Mouse (Mus musculus) embryonic facial prominence, embryonic 12.5 days (tissue): ENCODE measurements around the gene Ctnnd2. TPM values are rescaled to one million over a fixed set of nuclear protein-coding genes. Genes with fewer than 3 reads are reported as not detected.

Experiments used
- ATAC-seq: fragments of 200-750 bp; cut with Nextera tagmentation; 2 replicates; pipeline ENCODE4 v1.8.0; 2017; ENCODE audit not compliant: insufficient number of reproducible peaks, insufficient read depth, low FRiP score, low TSS enrichment
- H3K27ac ChIP-seq: fragments of 300-500 bp; sonication (generic); 2 replicates; pipeline ENCODE4 v1.5.1; 2016; ENCODE audit warnings: mild to moderate bottlenecking
- H3K27me3 ChIP-seq: fragments of 300-500 bp; sonication (generic); 2 replicates; pipeline ENCODE4 v1.6.1; 2016; ENCODE audit warnings: mild to moderate bottlenecking, moderate library complexity
- H3K36me3 ChIP-seq: fragments of 300-500 bp; sonication (generic); 2 replicates; pipeline ENCODE4 v1.6.1; 2016; ENCODE audit warnings: mild to moderate bottlenecking
- H3K4me1 ChIP-seq: fragments of 300-500 bp; sonication (generic); 2 replicates; pipeline ENCODE4 v1.6.1; 2016
- H3K4me2 ChIP-seq: fragments of 300-500 bp; sonication (generic); replicated peaks from 2 replicates; pipeline ENCODE4 v1.6.1; 2016; ENCODE audit warnings: mild to moderate bottlenecking, moderate library complexity
- H3K4me3 ChIP-seq: fragments of 300-500 bp; sonication (generic); 2 replicates; pipeline ENCODE4 v1.5.1; 2016; ENCODE audit warnings: mild to moderate bottlenecking
- H3K9ac ChIP-seq: fragments of 300-500 bp; sonication (generic); 2 replicates; pipeline ENCODE4 v1.6.1; 2016; ENCODE audit warnings: mild to moderate bottlenecking, moderate library complexity
- H3K9me3 ChIP-seq: fragments of 300-500 bp; sonication (generic); 2 replicates; pipeline ENCODE4 v1.6.1; 2016; ENCODE audit warnings: mild to moderate bottlenecking, moderate library complexity
- WGBS: fragments of 180-500 bp; shearing (Covaris S2); methylation state at CpG from one replicate; pipeline ENCODE4 v1.1.7; 2016; 5-methylcytosine and 5-hydroxymethylcytosine counted together
- polyA plus RNA-seq: library from polyadenylated mRNA; unstranded; fragments of >200 nt; fragmentation: Nextera tagmentation; extraction: Ambion mirVana; gene quantifications from 2 replicates; pipeline ENCODE4 v1.2.1, GENCODE M21; 2016

Ctnnd2 gene
- polyA plus RNA-seq, 1 experiment from 2014 or later: 13.5 TPM

- WGBS: 84% methylated on average over 12 of the region's 12 CpGs
Measured at GRCm38 (mm10) chr15:30992357-30992756, 820.0 kb downstream of the Ctnnd2 start.

DNA sequence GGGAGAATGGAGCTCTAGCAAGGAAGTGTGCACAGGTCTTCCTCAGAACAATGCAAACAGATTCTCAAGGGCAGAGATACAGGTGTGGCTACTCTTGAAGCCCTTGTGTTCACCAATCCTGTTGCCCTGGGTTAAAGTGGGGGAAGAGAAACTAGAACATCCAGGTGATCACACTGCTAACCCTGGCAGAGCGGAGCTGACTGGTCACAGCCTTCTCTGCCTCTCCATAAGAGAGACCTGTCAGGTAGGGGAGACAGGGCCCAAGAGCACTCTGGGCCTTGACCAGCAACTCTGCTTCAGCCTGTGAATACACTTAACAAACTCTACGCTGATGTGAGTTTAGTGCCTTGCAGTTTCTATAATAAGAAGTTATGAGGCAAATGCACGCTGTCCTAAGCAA lies 820.5 kb downstream of the Ctnnd2 start:
- WGBS: 90% methylated on average over 3 of the region's 3 CpGs
- Histone ChIP-seq H3K27ac (no peak overlapping the region), H3K36me3 (no peaks in the 10 kb centered on the region), H3K27me3 (no peaks in the 10 kb centered on the region), H3K9ac (no peak overlapping the region), H3K4me1 (no peaks in the 10 kb centered on the region), H3K9me3 (no peaks in the 10 kb centered on the region), H3K4me2 (no peak overlapping the region), H3K4me3 (no peak overlapping the region)
- no peak for ATAC-seq

More at GRCm38 (mm10) chr15:30992357-30992756, 820.0 kb downstream of the Ctnnd2 start:
- no peaks in the 10 kb centered on the region for H3K9me3 ChIP-seq
- no peak overlapping the region for H3K4me3 ChIP-seq
- H3K27me3 ChIP-seq: no peaks in the 10 kb centered on the region
- no peak overlapping the region for H3K27ac ChIP-seq
- H3K4me2 ChIP-seq: no peak overlapping the region
- ATAC-seq: no peak
- H3K4me1 ChIP-seq: no peaks in the 10 kb centered on the region
- H3K9ac ChIP-seq: no peak overlapping the region
- H3K36me3 ChIP-seq: no peaks in the 10 kb centered on the region

DNA sequence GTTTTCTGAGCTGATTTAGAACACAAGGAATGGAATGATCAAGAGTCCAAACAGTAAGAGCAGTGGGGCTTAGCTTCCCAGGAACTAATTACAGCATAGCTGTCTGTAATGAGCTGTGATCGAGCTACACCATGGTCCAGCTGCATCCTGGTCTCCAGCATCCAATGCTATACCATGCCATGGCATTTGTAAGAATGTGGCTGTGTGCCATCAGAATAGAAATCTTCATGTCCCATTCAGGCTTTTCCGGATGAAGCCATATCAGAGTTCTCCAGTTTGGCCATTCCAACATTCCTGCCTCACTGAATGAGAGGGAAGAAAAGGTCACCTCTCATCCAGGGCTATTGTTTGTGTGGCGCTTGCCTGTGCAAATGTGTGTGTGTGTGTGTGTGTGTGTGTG lies 823.0 kb downstream of the Ctnnd2 start:
- 85% methylated on average over 3 of the region's 3 CpGs for WGBS
- H3K9ac ChIP-seq: no peak overlapping the region
- no peaks in the 10 kb centered on the region for H3K9me3 ChIP-seq
- H3K4me3 ChIP-seq: no peak overlapping the region
- no peaks in the 10 kb centered on the region for H3K27me3 ChIP-seq
- H3K27ac ChIP-seq: no peak overlapping the region
- H3K36me3 ChIP-seq: no peaks in the 10 kb centered on the region
- no peaks in the 10 kb centered on the region for H3K4me1 ChIP-seq
- ATAC-seq: no peak
- no peak overlapping the region for H3K4me2 ChIP-seq

DNA sequence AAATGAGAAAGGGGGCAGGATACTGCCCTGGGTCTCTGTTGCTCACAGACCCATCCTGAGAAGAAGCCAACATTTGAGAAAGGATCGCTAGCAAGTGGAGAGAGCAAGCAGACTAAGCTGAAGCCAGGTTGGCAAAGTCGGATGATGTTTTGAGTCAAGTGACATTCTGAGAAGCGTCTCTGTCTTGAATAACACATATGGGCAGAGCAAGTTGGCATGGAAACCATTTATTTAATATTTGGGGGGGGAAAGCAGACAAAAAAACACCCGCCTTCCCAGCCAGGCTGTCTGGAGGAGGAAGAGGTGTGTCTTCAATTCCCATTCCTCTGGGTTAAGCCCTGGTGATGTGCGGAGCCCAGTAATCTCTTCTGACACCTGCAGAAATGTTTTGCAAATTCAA lies 832.1 kb downstream of the Ctnnd2 start:
- WGBS: 84% methylated on average over 5 of the region's 5 CpGs
- ATAC-seq: no peak
- H3K4me1 ChIP-seq: no peaks in the 10 kb centered on the region
- no peak overlapping the region for H3K4me3 ChIP-seq
- H3K27me3 ChIP-seq: no peaks in the 10 kb centered on the region
- H3K27ac ChIP-seq: no peak overlapping the region
- no peaks in the 10 kb centered on the region for H3K9me3 ChIP-seq
- H3K9ac ChIP-seq: no peak overlapping the region
- H3K4me2 ChIP-seq: no peak overlapping the region
- no peaks in the 10 kb centered on the region for H3K36me3 ChIP-seq

DNA sequence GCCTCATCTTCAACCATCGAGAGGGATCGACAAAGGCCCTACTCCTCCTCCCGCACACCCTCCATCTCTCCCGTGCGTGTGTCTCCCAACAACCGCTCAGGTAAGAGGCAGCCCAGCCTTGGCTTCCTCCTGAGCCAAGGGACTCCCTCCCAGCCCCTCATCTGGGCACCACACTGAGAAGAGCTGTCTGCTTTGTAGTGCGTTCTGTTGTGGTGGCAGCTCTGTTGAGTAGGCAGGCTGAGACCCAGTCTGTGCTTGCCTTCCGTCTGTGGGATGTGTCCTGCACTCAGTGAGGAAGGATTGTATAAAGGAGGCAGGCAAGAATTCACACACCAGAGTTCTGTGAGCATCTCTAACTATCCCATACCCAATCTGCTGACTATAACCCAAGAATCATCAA lies 832.6 kb downstream of the Ctnnd2 start:
- Histone ChIP-seq H3K36me3 (no peaks in the 10 kb centered on the region), H3K4me1 (no peaks in the 10 kb centered on the region), H3K4me3 (no peak overlapping the region), H3K9ac (no peak overlapping the region), H3K27ac (no peak overlapping the region), H3K27me3 (no peaks in the 10 kb centered on the region), H3K4me2 (no peak overlapping the region), H3K9me3 (no peaks in the 10 kb centered on the region)
- ATAC-seq: no peak
- whole genome bisulfite sequencing: 75% methylated on average over 8 of the region's 8 CpGs

- 81% methylated on average over 8 of the region's 8 CpGs for WGBS
- H3K4me1 ChIP-seq: no peaks in the 10 kb centered on the region
- no peak overlapping the region for H3K9ac ChIP-seq
- no peak for ATAC-seq
- H3K4me2 ChIP-seq: no peak overlapping the region
- H3K9me3 ChIP-seq: no peaks in the 10 kb centered on the region
- H3K27ac ChIP-seq: no peak overlapping the region
- H3K36me3 ChIP-seq: no peaks in the 10 kb centered on the region
- no peak overlapping the region for H3K4me3 ChIP-seq
- H3K27me3 ChIP-seq: no peaks in the 10 kb centered on the region
Measured at GRCm38 (mm10) chr15:31006050-31006824, 833.8 kb downstream of the Ctnnd2 start.

GRCm38 (mm10) chr15:31006825-31007157 lies 834.4 kb downstream of the Ctnnd2 start:
- WGBS: 89% methylated on average over 8 of the region's 8 CpGs
- H3K4me3 ChIP-seq: no peak overlapping the region

GRCm38 (mm10) chr15:31008594-31008993 lies 836.2 kb downstream of the Ctnnd2 start:
- H3K27me3 ChIP-seq: no peaks in the 10 kb centered on the region
- H3K9me3 ChIP-seq: no peaks in the 10 kb centered on the region
- no peak overlapping the region for H3K4me3 ChIP-seq
- no peak overlapping the region for H3K27ac ChIP-seq
- H3K4me1 ChIP-seq: no peaks in the 10 kb centered on the region
- H3K4me2 ChIP-seq: no peak overlapping the region
- 63% methylated on average over 6 of the region's 6 CpGs for WGBS
- H3K9ac ChIP-seq: no peak overlapping the region
- H3K36me3 ChIP-seq: no peaks in the 10 kb centered on the region
- no peak for ATAC-seq

More at GRCm38 (mm10) chr15:31006825-31007157, 834.4 kb downstream of the Ctnnd2 start:
- Histone ChIP-seq H3K27me3 (no peaks in the 10 kb centered on the region), H3K36me3 (no peaks in the 10 kb centered on the region), H3K4me2 (no peak overlapping the region), H3K9me3 (no peaks in the 10 kb centered on the region), H3K27ac (no peak overlapping the region), H3K4me1 (no peaks in the 10 kb centered on the region), H3K9ac (no peak overlapping the region)
- ATAC-seq: 0 out of 2 replicates have a peak, but pooled peaks have one; percentile 6

- no peak overlapping the region for H3K4me3 ChIP-seq
- H3K27me3 ChIP-seq: no peaks in the 10 kb centered on the region
- H3K4me1 ChIP-seq: no peaks in the 10 kb centered on the region
- H3K9ac ChIP-seq: no peak overlapping the region
- 71% methylated on average over 2 of the region's 2 CpGs for WGBS
- no peaks in the 10 kb centered on the region for H3K9me3 ChIP-seq
- H3K27ac ChIP-seq: no peak overlapping the region
- no peaks in the 10 kb centered on the region for H3K36me3 ChIP-seq
- ATAC-seq: no peak
- no peak overlapping the region for H3K4me2 ChIP-seq
Measured at GRCm38 (mm10) chr15:31020769-31021168, 848.4 kb downstream of the Ctnnd2 start.

DNA sequence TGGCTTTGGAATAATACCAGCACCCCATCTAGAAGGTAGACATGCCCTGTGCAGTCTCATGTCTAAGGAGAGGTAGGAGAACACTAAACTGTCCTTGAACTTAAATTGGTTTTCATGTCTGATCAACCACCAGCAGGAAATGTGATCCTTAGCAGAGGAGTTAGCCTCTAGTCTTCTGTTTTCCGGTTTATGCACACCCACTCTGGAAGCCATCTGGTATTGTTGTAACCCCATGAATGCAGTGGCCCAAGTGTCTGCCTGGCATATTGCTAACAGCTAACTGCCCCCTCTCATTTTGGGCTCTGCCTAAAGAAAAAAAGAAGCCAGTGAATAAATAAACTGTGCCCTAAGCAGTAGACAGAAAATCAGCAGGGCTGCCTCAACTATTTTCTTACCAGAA lies 849.6 kb downstream of the Ctnnd2 start:
- no peaks in the 10 kb centered on the region for H3K27me3 ChIP-seq
- no peaks in the 10 kb centered on the region for H3K36me3 ChIP-seq
- WGBS: 41% methylated on average over 1 of the region's 1 CpGs
- no peak overlapping the region for H3K4me3 ChIP-seq
- H3K9ac ChIP-seq: no peak overlapping the region
- no peak for ATAC-seq
- no peak overlapping the region for H3K4me2 ChIP-seq
- no peaks in the 10 kb centered on the region for H3K9me3 ChIP-seq
- H3K4me1 ChIP-seq: no peaks in the 10 kb centered on the region
- H3K27ac ChIP-seq: no peak overlapping the region

DNA sequence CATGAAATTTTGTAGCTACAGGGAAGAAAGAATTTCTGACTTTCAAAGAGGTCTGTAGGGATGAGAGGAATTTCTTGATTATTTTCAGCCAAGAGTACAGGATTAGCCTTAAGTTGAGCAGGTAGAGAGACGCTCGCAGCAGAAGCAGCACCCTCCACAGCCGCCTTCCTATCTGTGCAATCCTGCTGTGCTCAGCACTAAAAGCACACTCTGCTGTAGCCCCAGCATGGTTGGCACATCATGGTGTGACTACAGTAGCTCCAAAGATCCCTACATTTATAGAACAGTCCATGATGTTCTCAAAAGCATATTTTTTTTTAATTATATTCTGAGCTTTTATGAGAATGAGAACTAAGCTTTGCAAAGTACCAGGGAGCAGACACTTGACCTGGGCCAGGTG lies 850.1 kb downstream of the Ctnnd2 start:
- Histone ChIP-seq H3K4me3 (no peak overlapping the region), H3K27me3 (no peaks in the 10 kb centered on the region), H3K4me2 (no peak overlapping the region), H3K27ac (no peak overlapping the region), H3K4me1 (no peaks in the 10 kb centered on the region), H3K9ac (no peak overlapping the region), H3K9me3 (no peaks in the 10 kb centered on the region), H3K36me3 (no peaks in the 10 kb centered on the region)
- no peak for ATAC-seq
- WGBS: 86% methylated on average over 3 of the region's 3 CpGs

GRCm38 (mm10) chr15:31023766-31024165 lies 851.4 kb downstream of the Ctnnd2 start:
- Histone ChIP-seq H3K4me3 (no peak overlapping the region), H3K4me2 (no peak overlapping the region), H3K4me1 (no peaks in the 10 kb centered on the region), H3K27ac (no peak overlapping the region), H3K27me3 (no peaks in the 10 kb centered on the region), H3K9ac (no peak overlapping the region), H3K36me3 (no peaks in the 10 kb centered on the region), H3K9me3 (no peaks in the 10 kb centered on the region)
- 83% methylated on average over 5 of the region's 5 CpGs for WGBS
- ATAC-seq: no peak
